Mouse (Mus musculus) kidney, adult 2 months (tissue): ENCODE measurements around the gene Fam169a. TPM values are rescaled to one million over a fixed set of nuclear protein-coding genes. Genes with fewer than 3 reads are reported as not detected.

Experiments used
- DNase-seq: peaks from one replicate; pipeline ENCODE4 v3.0.0; 2021
- H3K27ac ChIP-seq: fragments of 200-500 bp; 2 replicates; pipeline ENCODE4 v1.5.1; 2012; ENCODE audit warnings: low read depth, low read length, control low read depth, inconsistent platforms; ENCODE audit not compliant: insufficient read depth
- H3K27me3 ChIP-seq: fragments of 200-500 bp; replicated peaks from 2 replicates; pipeline ENCODE4 v1.6.1; 2012; ENCODE audit warnings: mild to moderate bottlenecking, moderate library complexity, low read length, inconsistent platforms; ENCODE audit not compliant: control insufficient read depth, insufficient read depth
- H3K36me3 ChIP-seq: fragments of 200-500 bp; 2 replicates; pipeline ENCODE4 v1.6.1; 2012; ENCODE audit warnings: mild to moderate bottlenecking, moderate library complexity, low read length, inconsistent platforms; ENCODE audit not compliant: control insufficient read depth, insufficient read depth
- H3K4me1 ChIP-seq: fragments of 200-500 bp; 2 replicates; pipeline ENCODE4 v1.6.1; 2011; ENCODE audit warnings: low read length; ENCODE audit not compliant: control insufficient read depth, insufficient read depth
- H3K4me3 ChIP-seq: fragments of 200-500 bp; 2 replicates; pipeline ENCODE4 v1.5.1; 2011; ENCODE audit warnings: mild to moderate bottlenecking, low read depth, low read length, control low read depth; ENCODE audit not compliant: insufficient read depth
- CTCF ChIP-seq: fragments of 200-500 bp; conservative IDR thresholded peaks from 2 replicates; pipeline ENCODE4 v1.5.1; 2011; ENCODE audit warnings: low read depth, mild to moderate bottlenecking, control low read depth, low read length, moderate library complexity, mixed read lengths; ENCODE audit not compliant: insufficient read depth, insufficient read length
- POLR2A ChIP-seq: fragments of 200-500 bp; IDR thresholded peaks from one replicate; pipeline ENCODE4 v1.6.1; 2011; ENCODE audit warnings: low read depth, low read length, control low read depth
- WGBS: fragments of 180-500 bp; shearing (Covaris S2); methylation state at CpG from one replicate; pipeline ENCODE4 v1.1.7; 2018; 5-methylcytosine and 5-hydroxymethylcytosine counted together
- polyA plus RNA-seq: library from polyadenylated mRNA; depleted of rRNA; stranded (reverse); fragments of >200 nt; gene quantifications from 2 replicates; pipeline ENCODE4 v1.2.3, GENCODE M21; 2012; rRNA removed

Gene Fam169a
- polyA plus RNA-seq, 1 experiment: 0.06 TPM

DNA sequence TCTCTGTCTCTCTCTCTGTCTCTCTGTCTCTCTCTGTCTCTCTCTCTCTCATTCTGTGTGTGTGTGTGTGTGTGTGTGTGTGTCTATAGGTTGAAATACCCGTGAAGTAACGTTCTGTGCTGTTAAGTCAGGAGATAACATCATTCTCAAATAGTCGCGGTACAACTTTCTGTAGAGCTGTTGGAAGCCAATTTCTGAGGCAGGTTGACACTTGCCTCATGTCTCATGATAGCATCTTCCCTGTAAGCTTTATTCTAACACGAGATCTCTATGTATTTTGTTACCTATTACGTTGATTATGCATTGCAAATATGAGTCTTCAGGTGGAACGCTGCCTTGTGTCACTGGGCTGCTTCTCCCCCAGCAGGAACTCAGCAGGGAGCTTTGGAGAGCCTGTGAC is 75.2 kb downstream of the Fam169a start:
- Histone ChIP-seq H3K4me3 (no peak overlapping the region), H3K27me3 (no peaks in the 10 kb centered on the region), H3K4me1 (no peaks in the 10 kb centered on the region), H3K27ac (no peak overlapping the region), H3K36me3 (peaks cover 3% of the 10 kb centered on the region)
- TF ChIP-seq POLR2A (no peak), CTCF (no peak)
- WGBS: 85% methylated on average over 7 of the region's 7 CpGs
- DNase-seq: no peak

DNA sequence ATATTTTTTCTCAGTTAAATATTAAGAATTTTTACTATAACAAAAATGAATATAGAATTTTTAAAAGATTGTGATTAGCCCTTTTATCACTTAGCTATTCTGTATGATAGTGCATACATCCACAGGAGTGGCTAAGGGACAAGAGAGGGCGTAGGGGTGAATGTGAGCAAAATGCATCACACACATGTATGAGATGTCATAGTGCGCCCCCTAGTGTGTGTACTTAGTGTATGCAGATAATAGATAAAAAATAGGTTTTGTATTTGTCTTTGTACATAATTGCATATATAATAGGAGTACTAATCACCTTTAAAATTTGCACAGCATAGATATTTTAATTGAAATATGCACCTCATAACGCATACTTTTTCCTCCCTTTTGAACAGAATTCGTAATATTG is 78.7 kb downstream of the Fam169a start:
- TF ChIP-seq CTCF: peak; percentile 46
- no peak for TF ChIP-seq POLR2A
- peaks cover 7% of the 10 kb centered on the region for H3K36me3 ChIP-seq
- WGBS: 64% methylated on average over 4 of the region's 4 CpGs
- H3K4me1 ChIP-seq: no peaks in the 10 kb centered on the region
- H3K27ac ChIP-seq: no peak overlapping the region
- no peak overlapping the region for H3K4me3 ChIP-seq
- H3K27me3 ChIP-seq: no peaks in the 10 kb centered on the region
- DNase-seq: peak; percentile 47

DNA sequence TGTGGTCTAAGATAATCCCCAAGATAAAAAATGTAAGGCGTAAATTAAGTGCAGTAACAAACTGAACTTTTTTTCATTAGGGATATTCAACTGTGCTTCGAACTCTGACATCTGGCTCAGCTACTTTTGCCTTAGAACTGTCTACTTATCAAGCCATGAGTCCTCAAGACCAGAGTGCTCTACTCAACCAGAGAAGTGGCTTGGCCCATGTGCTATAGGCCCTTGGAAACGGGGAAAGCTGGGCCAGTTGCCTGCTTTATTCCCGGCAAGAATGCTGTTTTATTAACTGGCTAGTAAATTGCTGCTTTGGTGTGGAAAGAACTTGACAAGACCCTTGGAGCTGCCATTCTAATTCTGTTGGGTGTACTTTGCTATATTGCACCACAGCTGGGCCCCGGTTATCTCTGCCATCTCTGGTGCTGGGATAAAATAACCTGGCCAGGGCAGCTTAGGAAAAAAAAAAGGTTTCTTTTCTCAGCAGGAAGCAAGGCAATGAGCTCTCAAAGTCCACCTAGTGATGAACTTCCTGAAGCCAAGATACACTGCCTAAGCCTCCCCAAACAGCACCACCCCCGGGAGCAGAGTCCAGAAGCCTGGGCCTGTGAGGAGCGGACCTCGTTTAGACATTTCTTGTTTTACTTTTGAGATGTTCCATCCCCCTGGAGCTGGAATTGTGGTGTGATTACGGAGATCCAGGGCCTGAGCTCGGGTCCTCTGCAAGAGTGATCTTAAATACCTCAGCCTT is 108.6 kb downstream of the Fam169a start:
- peaks cover 4% of the 10 kb centered on the region for H3K36me3 ChIP-seq
- H3K27ac ChIP-seq: peak overlapping the region; percentile 76; the same call in 1 of the 2 replicates
- peak; percentile 84 for DNase-seq
- no peaks in the 10 kb centered on the region for H3K27me3 ChIP-seq
- no peaks in the 10 kb centered on the region for H3K4me1 ChIP-seq
- 58% methylated on average over 10 of the region's 10 CpGs for WGBS
- no peak overlapping the region for H3K4me3 ChIP-seq
- TF ChIP-seq CTCF: no peak
- TF ChIP-seq POLR2A: no peak

- H3K36me3 ChIP-seq: peaks cover 4% of the 10 kb centered on the region
- H3K27me3 ChIP-seq: no peaks in the 10 kb centered on the region
- TF ChIP-seq POLR2A (no peak), CTCF (no peak)
- no peak overlapping the region for H3K4me3 ChIP-seq
- no peak overlapping the region for H3K27ac ChIP-seq
- H3K4me1 ChIP-seq: no peaks in the 10 kb centered on the region
- WGBS: 55% methylated on average over 5 of the region's 5 CpGs
- DNase-seq: no peak
Observed at GRCm38 (mm10) chr13:97176731-97177130, 109.6 kb downstream of the Fam169a start.

GRCm38 (mm10) chr13:97178943-97179342 is 111.9 kb downstream of the Fam169a start:
- TF ChIP-seq POLR2A (no peak), CTCF (no peak)
- WGBS: 85% methylated on average over 7 of the region's 7 CpGs
- Histone ChIP-seq H3K4me1 (no peaks in the 10 kb centered on the region), H3K27ac (no peak overlapping the region), H3K27me3 (no peaks in the 10 kb centered on the region), H3K36me3 (peaks cover 10% of the 10 kb centered on the region), H3K4me3 (no peak overlapping the region)
- DNase-seq: no peak

DNA sequence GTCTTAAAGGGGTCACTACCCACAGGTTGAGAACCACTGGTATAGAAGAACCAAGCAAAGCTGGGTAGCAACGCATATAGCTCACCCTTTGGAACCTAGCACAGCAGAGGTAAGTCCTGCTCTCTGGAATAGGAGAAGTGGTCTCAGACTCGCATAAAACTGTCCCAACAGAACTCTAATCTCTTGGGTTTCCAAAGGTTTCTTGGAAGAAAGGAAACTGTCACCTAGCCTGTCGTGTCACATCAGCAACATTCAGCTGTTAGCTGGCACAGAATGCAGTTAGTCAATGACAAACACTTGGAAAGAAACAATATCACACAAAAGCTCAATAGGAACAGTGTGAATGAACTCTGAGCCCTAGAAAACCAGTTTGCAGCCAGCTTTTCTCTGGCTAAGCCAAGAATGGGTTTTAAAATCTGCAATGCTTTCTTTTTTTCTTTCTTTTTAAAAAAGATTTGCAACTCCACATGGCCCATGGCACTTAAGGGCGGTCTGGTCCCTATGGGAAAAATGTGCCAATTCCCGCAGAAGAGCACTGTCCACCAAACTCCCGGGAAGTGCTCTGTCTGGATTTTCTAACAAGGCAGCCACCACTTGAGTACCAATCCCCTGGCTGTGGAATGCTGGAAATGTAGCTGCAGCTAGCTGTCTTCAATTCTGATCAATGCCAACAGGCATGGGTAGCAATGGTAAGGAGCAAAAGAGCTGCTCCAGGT is 113.2 kb downstream of the Fam169a start:
- Histone ChIP-seq H3K27me3 (no peaks in the 10 kb centered on the region), H3K4me3 (no peak overlapping the region), H3K36me3 (peaks cover 8% of the 10 kb centered on the region), H3K4me1 (no peaks in the 10 kb centered on the region), H3K27ac (no peak overlapping the region)
- TF ChIP-seq CTCF: no peak
- TF ChIP-seq POLR2A: no peak
- no peak for DNase-seq
- WGBS: 82% methylated on average over 6 of the region's 6 CpGs

Other genes with a start within 250 kb of the Fam169a start
- gene Gcnt4, start 142.6 kb upstream of the Fam169a start, polyA plus RNA-seq: 1.2 and 1.3 TPM in 2 replicates
- gene 1700029F12Rik, start 32.9 kb upstream of the Fam169a start, polyA plus RNA-seq: 0.22 and 0.49 TPM in 2 replicates
- 0.92 and 1.8 TPM in 2 replicates for gene Gm6169, start 32.0 kb downstream of the Fam169a start, polyA plus RNA-seq
- gene Gfm2, start 70.7 kb downstream of the Fam169a start, polyA plus RNA-seq: 32.1 and 32.3 TPM in 2 replicates
- gene Nsa2, start 70.7 kb downstream of the Fam169a start, polyA plus RNA-seq: 25.4 and 32.5 TPM in 2 replicates
- gene Hexb, start 131.1 kb downstream of the Fam169a start, polyA plus RNA-seq: 149 and 205 TPM in 2 replicates
- gene Enc1, start 173.8 kb downstream of the Fam169a start, polyA plus RNA-seq: 2.7 and 3.6 TPM in 2 replicates